Mouse (Mus musculus): ENCODE data around the gene Omg. TPM values are rescaled to one million over a fixed set of nuclear protein-coding genes. Genes with fewer than 3 reads are reported as not detected.

Omg gene
- polyA plus RNA-seq, 1 experiment from 2014 or later, result 0.66 TPM

DNA sequence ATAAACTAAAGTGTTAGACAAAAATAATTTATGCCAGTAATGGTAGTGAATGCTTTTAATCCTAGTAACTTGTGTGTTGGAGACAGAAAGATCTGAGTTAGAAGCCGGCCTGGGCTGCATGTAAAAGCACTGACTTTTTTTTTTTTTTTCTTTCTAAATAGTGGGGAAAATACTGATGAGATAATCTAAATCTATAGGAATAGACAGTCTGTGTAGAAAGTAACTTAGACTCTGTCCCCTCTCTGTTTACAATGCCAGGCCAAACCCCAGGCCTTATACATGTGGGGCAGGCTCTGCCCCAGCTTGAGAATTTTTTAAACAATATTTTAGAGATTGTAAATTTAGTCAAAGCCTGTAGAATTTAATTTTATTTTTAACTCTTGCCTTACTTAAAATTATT lies 19.1 kb upstream of the Omg start:
- H3K9me3 ChIP-seq (ENCODE audit: control insufficient read depth, low read length), result no peaks in the 10 kb centered on the region
- no peaks in the 10 kb centered on the region for H3K27me3 ChIP-seq (replicated peaks; ENCODE audit: control insufficient read depth, insufficient read depth, low read length)
- no peaks in the 10 kb centered on the region for H3K4me1 ChIP-seq (replicated peaks; ENCODE audit: control insufficient read depth, insufficient read depth, low read length)
- WGBS, result 72% methylated on average over 1 of the region's 1 CpGs
- DNase-seq (ENCODE audit: low spot score) (no peak), ATAC-seq (replicated peaks; ENCODE audit: low FRiP score, low TSS enrichment, low read depth) (no peak)
- H3K27ac ChIP-seq (ENCODE audit: low read depth), result no peak overlapping the region
- no peak overlapping the region for H3K4me2 ChIP-seq (ENCODE audit: low read length)
- H3K4me3 ChIP-seq (ENCODE audit: low read depth, low read length), result no peak overlapping the region
- peaks cover 11% of the 10 kb centered on the region; the same call in 1 of the 2 replicates for H3K36me3 ChIP-seq (ENCODE audit: control insufficient read depth, insufficient read depth, low read length)
- H3K9ac ChIP-seq (ENCODE audit: low read length), result no peak overlapping the region

DNA sequence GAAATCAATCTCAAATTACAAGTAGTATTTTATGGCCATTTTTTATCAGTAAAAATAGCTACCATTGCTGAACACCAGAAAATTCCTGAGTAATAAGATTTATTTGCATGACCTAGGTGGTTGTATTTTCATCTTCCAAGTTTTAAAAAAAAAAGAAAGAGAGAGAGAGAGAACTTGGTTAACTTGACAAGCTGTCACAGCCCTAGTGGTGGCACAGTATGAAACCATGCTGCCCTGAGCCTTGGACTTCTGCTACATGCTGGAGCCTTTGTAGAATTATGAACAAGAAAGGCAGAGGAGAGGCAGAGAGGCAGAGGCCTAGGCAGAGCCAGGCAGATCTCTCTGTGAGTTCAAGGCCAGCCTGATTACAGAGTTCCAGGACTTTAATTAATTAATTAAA lies 18.0 kb upstream of the Omg start:
- DNase-seq (ENCODE audit: low spot score) (no peak), ATAC-seq (replicated peaks; ENCODE audit: low FRiP score, low TSS enrichment, low read depth) (no peak)
- no peak overlapping the region for H3K4me2 ChIP-seq (ENCODE audit: low read length)
- no peak overlapping the region for H3K9ac ChIP-seq (ENCODE audit: low read length)
- H3K9me3 ChIP-seq (ENCODE audit: control insufficient read depth, low read length), result no peaks in the 10 kb centered on the region
- 0 out of 2 replicates have a peak, but pooled peaks cover 11% of the 10 kb centered on the region for H3K36me3 ChIP-seq (ENCODE audit: control insufficient read depth, insufficient read depth, low read length)
- no peaks in the 10 kb centered on the region for H3K4me1 ChIP-seq (replicated peaks; ENCODE audit: control insufficient read depth, insufficient read depth, low read length)
- no peak overlapping the region for H3K4me3 ChIP-seq (ENCODE audit: low read depth, low read length)
- H3K27me3 ChIP-seq (replicated peaks; ENCODE audit: control insufficient read depth, insufficient read depth, low read length), result no peaks in the 10 kb centered on the region
- no peak overlapping the region for H3K27ac ChIP-seq (ENCODE audit: low read depth)

DNA sequence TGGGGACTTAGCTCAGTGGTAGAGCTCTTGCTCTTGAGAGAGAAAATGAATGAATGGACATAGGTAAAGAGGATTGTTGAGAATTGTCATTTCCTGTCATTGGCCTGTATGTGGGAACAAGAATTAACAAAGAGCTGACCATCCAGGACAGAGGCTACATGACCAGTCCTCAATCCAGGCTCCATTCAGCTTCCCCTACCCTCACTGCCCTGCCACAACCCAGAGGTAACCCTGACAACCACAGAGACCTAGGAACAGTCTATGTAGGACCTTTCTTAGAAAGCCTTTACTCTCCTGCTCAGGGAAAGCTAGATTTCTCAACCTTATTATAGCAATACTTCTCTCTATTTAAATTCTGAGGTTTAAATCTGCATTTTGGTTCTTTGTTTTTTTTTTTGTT lies 16.9 kb upstream of the Omg start:
- Histone ChIP-seq H3K36me3 (ENCODE audit: control insufficient read depth, insufficient read depth, low read length) (0 out of 2 replicates have a peak, but pooled peaks cover 11% of the 10 kb centered on the region), H3K9me3 (ENCODE audit: control insufficient read depth, low read length) (no peaks in the 10 kb centered on the region), H3K27me3 (replicated peaks; ENCODE audit: control insufficient read depth, insufficient read depth, low read length) (no peaks in the 10 kb centered on the region), H3K4me1 (replicated peaks; ENCODE audit: control insufficient read depth, insufficient read depth, low read length) (no peaks in the 10 kb centered on the region), H3K4me2 (ENCODE audit: low read length) (no peak overlapping the region), H3K27ac (ENCODE audit: low read depth) (no peak overlapping the region), H3K4me3 (ENCODE audit: low read depth, low read length) (no peak overlapping the region), H3K9ac (ENCODE audit: low read length) (no peak overlapping the region)
- ATAC-seq (replicated peaks; ENCODE audit: low FRiP score, low TSS enrichment, low read depth) (no peak), DNase-seq (ENCODE audit: low spot score) (no peak)

DNA sequence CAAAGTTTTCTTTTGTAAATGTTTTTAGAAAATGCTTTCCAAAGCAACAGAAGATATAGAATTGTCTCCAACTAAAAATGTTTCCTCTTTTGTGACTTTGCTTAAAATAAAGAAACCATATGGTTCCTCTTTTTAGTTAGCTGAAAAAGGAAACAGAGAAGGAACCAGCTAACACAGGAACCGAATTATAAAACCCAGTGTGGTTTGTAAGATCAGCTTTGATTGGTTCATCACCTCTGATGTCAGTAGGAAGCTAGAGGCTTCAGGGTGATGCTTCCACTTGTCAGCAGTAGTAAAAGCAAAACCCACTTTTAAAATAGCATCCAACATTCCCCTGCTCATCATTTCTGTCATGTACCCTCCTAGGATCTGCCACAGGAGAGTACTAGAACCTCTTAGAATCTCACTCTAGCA lies 16.0 kb upstream of the Omg start:
- DNase-seq (ENCODE audit: low spot score) (no peak), ATAC-seq (replicated peaks; ENCODE audit: low FRiP score, low TSS enrichment, low read depth) (no peak)
- 0 out of 2 replicates have a peak, but pooled peaks cover 10% of the 10 kb centered on the region for H3K36me3 ChIP-seq (ENCODE audit: control insufficient read depth, insufficient read depth, low read length)
- H3K27ac ChIP-seq (ENCODE audit: low read depth), result no peak overlapping the region
- no peak overlapping the region for H3K4me3 ChIP-seq (ENCODE audit: low read depth, low read length)
- no peaks in the 10 kb centered on the region for H3K9me3 ChIP-seq (ENCODE audit: control insufficient read depth, low read length)
- WGBS, result 80% methylated on average over 1 of the region's 1 CpGs
- H3K9ac ChIP-seq (ENCODE audit: low read length), result no peak overlapping the region
- 0 out of 2 replicates have a peak, but pooled peaks cover 6% of the 10 kb centered on the region for H3K4me1 ChIP-seq (replicated peaks; ENCODE audit: control insufficient read depth, insufficient read depth, low read length)
- no peak overlapping the region for H3K4me2 ChIP-seq (ENCODE audit: low read length)
- H3K27me3 ChIP-seq (replicated peaks; ENCODE audit: control insufficient read depth, insufficient read depth, low read length), result no peaks in the 10 kb centered on the region

DNA sequence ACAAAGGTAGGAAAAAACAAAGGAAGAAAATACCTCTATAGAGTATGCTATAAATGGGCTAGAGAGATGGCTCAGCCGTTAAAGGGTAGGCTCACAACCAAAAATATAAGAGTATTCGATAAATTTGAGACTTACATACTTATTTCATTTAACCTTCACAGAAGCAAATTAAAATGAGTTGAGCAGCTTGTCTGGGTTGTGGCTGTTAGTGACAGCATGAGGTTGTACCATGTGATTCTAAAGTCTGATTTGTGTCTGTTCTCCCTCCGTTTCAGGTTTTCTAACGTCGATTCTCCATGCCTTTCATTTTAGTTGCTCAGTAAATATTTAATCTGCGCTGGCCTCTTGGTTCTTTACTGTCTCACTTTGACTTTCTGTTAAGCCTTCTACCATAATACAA lies 15.4 kb upstream of the Omg start:
- 0 out of 2 replicates have a peak, but pooled peaks cover 4% of the 10 kb centered on the region for H3K36me3 ChIP-seq (ENCODE audit: control insufficient read depth, insufficient read depth, low read length)
- no peak overlapping the region for H3K9ac ChIP-seq (ENCODE audit: low read length)
- H3K4me1 ChIP-seq (replicated peaks; ENCODE audit: control insufficient read depth, insufficient read depth, low read length), result 0 out of 2 replicates have a peak, but pooled peaks cover 6% of the 10 kb centered on the region
- no peak for ATAC-seq (replicated peaks; ENCODE audit: low FRiP score, low TSS enrichment, low read depth)
- WGBS, result 70% methylated on average over 6 of the region's 6 CpGs
- DNase-seq (ENCODE audit: low spot score), result no peak
- H3K27me3 ChIP-seq (replicated peaks; ENCODE audit: control insufficient read depth, insufficient read depth, low read length), result no peaks in the 10 kb centered on the region
- H3K4me2 ChIP-seq (ENCODE audit: low read length), result no peak overlapping the region
- no peak overlapping the region for H3K27ac ChIP-seq (ENCODE audit: low read depth)
- no peak overlapping the region for H3K4me3 ChIP-seq (ENCODE audit: low read depth, low read length)
- H3K9me3 ChIP-seq (ENCODE audit: control insufficient read depth, low read length), result no peaks in the 10 kb centered on the region

DNA sequence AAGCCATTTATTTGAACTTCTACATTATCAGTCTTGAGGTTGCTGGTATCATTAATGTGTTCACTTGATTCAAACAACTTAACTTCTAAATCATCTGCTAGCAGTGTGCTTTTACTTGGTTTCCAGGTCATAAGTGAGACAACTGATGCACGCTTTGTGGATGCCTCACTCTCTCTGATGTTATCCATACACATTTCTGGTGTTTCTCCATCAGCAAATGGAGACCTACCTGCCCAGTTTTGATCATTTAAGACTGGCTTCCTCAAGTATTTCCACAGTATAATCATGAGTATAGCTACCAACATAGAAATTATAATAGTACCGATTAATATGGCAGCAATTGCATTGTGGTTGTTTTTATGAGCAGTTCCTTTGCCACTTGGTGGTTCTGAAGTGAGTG lies 11.9 kb upstream of the Omg start:
- no peaks in the 10 kb centered on the region for H3K27me3 ChIP-seq (replicated peaks; ENCODE audit: control insufficient read depth, insufficient read depth, low read length)
- no peaks in the 10 kb centered on the region for H3K9me3 ChIP-seq (ENCODE audit: control insufficient read depth, low read length)
- 0 out of 2 replicates have a peak, but pooled peaks cover 6% of the 10 kb centered on the region for H3K4me1 ChIP-seq (replicated peaks; ENCODE audit: control insufficient read depth, insufficient read depth, low read length)
- no peaks in the 10 kb centered on the region for H3K36me3 ChIP-seq (ENCODE audit: control insufficient read depth, insufficient read depth, low read length)
- no peak overlapping the region for H3K27ac ChIP-seq (ENCODE audit: low read depth)
- no peak overlapping the region for H3K9ac ChIP-seq (ENCODE audit: low read length)
- WGBS, result 97% methylated on average over 2 of the region's 2 CpGs
- H3K4me2 ChIP-seq (ENCODE audit: low read length), result no peak overlapping the region
- no peak for ATAC-seq (replicated peaks; ENCODE audit: low FRiP score, low TSS enrichment, low read depth)
- no peak for DNase-seq (ENCODE audit: low spot score)
- no peak overlapping the region for H3K4me3 ChIP-seq (ENCODE audit: low read depth, low read length)

DNA sequence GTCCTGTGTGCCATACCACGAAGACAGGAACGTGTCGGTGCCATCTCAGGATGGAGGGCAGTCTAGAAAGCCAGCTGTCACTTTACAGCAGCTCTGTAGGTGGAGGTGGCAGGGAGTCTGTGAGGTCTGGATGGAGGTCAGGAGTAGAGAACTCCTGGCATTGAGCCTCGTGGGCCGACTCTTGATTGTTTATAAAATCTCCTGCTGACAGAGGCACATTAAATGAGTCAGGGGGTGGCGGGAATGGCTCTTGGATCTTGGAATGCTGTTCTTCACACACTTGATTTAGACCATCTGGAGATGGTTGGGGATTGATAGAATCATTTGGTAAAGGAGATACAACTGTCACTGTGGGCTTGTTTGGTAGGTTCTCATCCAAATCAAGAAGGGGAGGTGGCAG lies 11.4 kb upstream of the Omg start:
- Histone ChIP-seq H3K27me3 (replicated peaks; ENCODE audit: control insufficient read depth, insufficient read depth, low read length) (no peaks in the 10 kb centered on the region), H3K36me3 (ENCODE audit: control insufficient read depth, insufficient read depth, low read length) (no peaks in the 10 kb centered on the region), H3K9ac (ENCODE audit: low read length) (no peak overlapping the region), H3K4me3 (ENCODE audit: low read depth, low read length) (no peak overlapping the region), H3K4me1 (replicated peaks; ENCODE audit: control insufficient read depth, insufficient read depth, low read length) (0 out of 2 replicates have a peak, but pooled peaks cover 6% of the 10 kb centered on the region), H3K9me3 (ENCODE audit: control insufficient read depth, low read length) (no peaks in the 10 kb centered on the region), H3K27ac (ENCODE audit: low read depth) (no peak overlapping the region), H3K4me2 (ENCODE audit: low read length) (no peak overlapping the region)
- ATAC-seq (replicated peaks; ENCODE audit: low FRiP score, low TSS enrichment, low read depth) (no peak), DNase-seq (ENCODE audit: low spot score) (no peak)
- 51% methylated on average over 6 of the region's 6 CpGs for WGBS

DNA sequence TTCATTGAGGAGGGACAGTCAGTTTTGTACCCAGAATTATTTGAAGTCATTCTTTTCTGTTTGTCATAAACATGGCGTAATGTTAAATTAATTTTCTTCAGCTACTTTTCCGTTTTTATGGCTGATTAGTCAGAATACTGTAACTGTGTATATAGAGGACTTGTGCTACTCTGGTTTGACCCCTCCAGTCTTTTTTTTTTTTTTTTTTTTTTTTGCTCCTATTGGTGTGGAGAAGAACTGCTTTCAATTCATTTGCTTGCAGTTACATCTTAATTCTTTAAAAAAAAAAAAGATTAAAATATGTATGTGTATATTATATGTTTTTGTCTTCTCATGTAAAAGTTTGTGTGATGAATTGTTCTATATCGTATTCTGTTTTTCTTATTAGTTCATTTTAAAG lies 8.1 kb upstream of the Omg start:
- Histone ChIP-seq H3K36me3 (ENCODE audit: control insufficient read depth, insufficient read depth, low read length) (no peaks in the 10 kb centered on the region), H3K27ac (ENCODE audit: low read depth) (no peak overlapping the region), H3K9ac (ENCODE audit: low read length) (no peak overlapping the region), H3K4me2 (ENCODE audit: low read length) (no peak overlapping the region), H3K9me3 (ENCODE audit: control insufficient read depth, low read length) (no peaks in the 10 kb centered on the region), H3K4me3 (ENCODE audit: low read depth, low read length) (no peak overlapping the region), H3K27me3 (replicated peaks; ENCODE audit: control insufficient read depth, insufficient read depth, low read length) (no peaks in the 10 kb centered on the region), H3K4me1 (replicated peaks; ENCODE audit: control insufficient read depth, insufficient read depth, low read length) (0 out of 2 replicates have a peak, but pooled peaks cover 6% of the 10 kb centered on the region)
- ATAC-seq (replicated peaks; ENCODE audit: low FRiP score, low TSS enrichment, low read depth), result no peak
- WGBS, result 93% methylated on average over 3 of the region's 3 CpGs
- no peak for DNase-seq (ENCODE audit: low spot score)

DNA sequence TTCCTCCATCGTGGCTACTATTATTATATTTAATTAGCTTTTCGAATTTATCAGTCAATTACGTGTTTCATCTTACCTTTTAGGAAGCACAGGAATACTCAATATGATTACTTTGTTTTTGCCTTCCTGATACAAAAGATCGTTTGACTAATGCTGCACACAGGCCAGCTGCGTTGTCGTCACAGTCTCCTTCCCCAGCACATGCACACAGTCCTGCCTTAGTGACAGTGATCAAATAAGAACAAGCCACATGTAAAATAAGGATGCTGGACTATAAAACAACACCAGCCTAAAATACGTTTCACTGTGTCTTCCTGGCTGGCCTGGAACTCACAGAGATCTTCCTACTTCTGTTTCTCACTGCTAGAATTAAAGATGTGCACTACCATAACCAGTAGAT lies 622 bp upstream of the Omg start:
- Histone ChIP-seq H3K36me3 (ENCODE audit: control insufficient read depth, insufficient read depth, low read length) (no peaks in the 10 kb centered on the region), H3K4me1 (replicated peaks; ENCODE audit: control insufficient read depth, insufficient read depth, low read length) (no peaks in the 10 kb centered on the region), H3K9ac (ENCODE audit: low read length) (no peak overlapping the region), H3K27me3 (replicated peaks; ENCODE audit: control insufficient read depth, insufficient read depth, low read length) (no peaks in the 10 kb centered on the region), H3K9me3 (ENCODE audit: control insufficient read depth, low read length) (no peaks in the 10 kb centered on the region), H3K4me3 (ENCODE audit: low read depth, low read length) (no peak overlapping the region), H3K4me2 (ENCODE audit: low read length) (no peak overlapping the region), H3K27ac (ENCODE audit: low read depth) (no peak overlapping the region)
- DNase-seq (ENCODE audit: low spot score), result no peak
- no peak for ATAC-seq (replicated peaks; ENCODE audit: low FRiP score, low TSS enrichment, low read depth)
- 85% methylated on average over 7 of the region's 7 CpGs for WGBS
